Mouse (Mus musculus) hindbrain, postnatal 0 days (tissue): ENCODE data around the gene Cpvl. TPM values are rescaled to one million over a fixed set of nuclear protein-coding genes. Genes with fewer than 3 reads are reported as not detected.
A peak's percentile ranks its signal among the peaks of the same experiment; 100 is the strongest.

Source experiments
- ATAC-seq: fragments of 200-750 bp; cut with Nextera tagmentation; 2 replicates; pipeline ENCODE4 v1.8.0; 2017; ENCODE audit warnings: mild to moderate bottlenecking, moderate TSS enrichment, moderate library complexity
- DNase-seq: peaks from one replicate; pipeline ENCODE4 v3.0.0-alpha.2; 2015; ENCODE audit warnings: low spot score
- H3K27ac ChIP-seq: fragments of 300-500 bp; sonication (generic); 2 replicates; pipeline ENCODE4 v1.5.1; 2014; ENCODE audit warnings: mild to moderate bottlenecking
- H3K27me3 ChIP-seq: fragments of 300-500 bp; sonication (generic); 2 replicates; pipeline ENCODE4 v1.6.1; 2014; ENCODE audit warnings: low read length, mixed read lengths; ENCODE audit not compliant: insufficient read depth
- H3K36me3 ChIP-seq: fragments of 300-500 bp; sonication (generic); 2 replicates; pipeline ENCODE4 v1.6.1; 2014; ENCODE audit warnings: low read length, mixed read lengths; ENCODE audit not compliant: insufficient read depth
- H3K4me1 ChIP-seq: fragments of 300-500 bp; sonication (generic); 2 replicates; pipeline ENCODE4 v1.6.1; 2014; ENCODE audit warnings: antibody characterized with exemption, low read length, mixed read lengths; ENCODE audit not compliant: insufficient read depth
- H3K4me2 ChIP-seq: fragments of 300-500 bp; sonication (generic); 2 replicates; pipeline ENCODE4 v1.6.1; 2014; ENCODE audit warnings: low read depth, mild to moderate bottlenecking, low read length, moderate library complexity, mixed read lengths
- H3K4me3 ChIP-seq: fragments of 300-500 bp; sonication (generic); 2 replicates; pipeline ENCODE4 v1.5.1; 2014; ENCODE audit warnings: low read length
- H3K9ac ChIP-seq: fragments of 300-500 bp; sonication (generic); replicated peaks from 2 replicates; pipeline ENCODE4 v1.6.1; 2014; ENCODE audit warnings: mild to moderate bottlenecking, low read length, moderate library complexity, mixed read lengths
- H3K9me3 ChIP-seq: fragments of 300-500 bp; sonication (generic); 2 replicates; pipeline ENCODE4 v1.6.1; 2016; ENCODE audit warnings: low read length, mixed read lengths
- CTCF ChIP-seq: IDR thresholded peaks from 2 replicates; pipeline ENCODE4 v1.5.1; 2016; ENCODE audit warnings: antibody characterized with exemption, control low read depth, low read depth
- WGBS: fragments of 180-500 bp; shearing (Covaris S2); extraction: QIAGEN DNeasy Blood & Tissue Kit; methylation state at CpG from one replicate; pipeline ENCODE4 v1.1.7; 2014; 5-methylcytosine and 5-hydroxymethylcytosine counted together
- polyA plus RNA-seq: library from polyadenylated mRNA; unstranded; fragments of >200 nt; fragmentation: Nextera tagmentation; extraction: Ambion mirVana; gene quantifications from 2 replicates; pipeline ENCODE4 v1.2.1, GENCODE M21; 2015
- total RNA-seq: library from RNA; depleted of rRNA; stranded (reverse); fragments of >200 nt; gene quantifications from 2 replicates; pipeline ENCODE4 v1.2.3, GENCODE M21; 2014

The Cpvl gene
- total and polyA plus RNA-seq, 2 experiments from 2014 or later = 0.15 TPM; not detected in 1

DNA sequence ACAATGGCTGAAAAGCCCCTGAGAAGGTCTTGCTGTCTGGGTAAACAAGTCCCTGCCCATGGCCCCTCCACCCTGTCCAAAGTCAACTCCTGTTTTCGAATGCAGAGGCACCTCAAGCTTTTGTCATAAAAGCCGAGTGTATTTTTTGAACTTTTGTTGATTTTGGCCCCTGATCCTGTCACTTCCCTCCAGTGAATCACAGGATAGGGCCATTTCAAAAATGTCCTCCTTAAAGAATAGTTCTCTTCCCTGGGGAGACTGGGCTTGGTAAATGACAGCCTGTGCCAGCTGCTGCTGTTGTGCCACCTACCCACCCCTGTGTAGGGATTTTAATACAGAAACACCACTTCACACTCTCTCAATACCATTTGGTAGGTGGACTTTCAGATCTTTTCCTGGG is 115.5 kb downstream of the Cpvl start:
- Histone ChIP-seq H3K4me2 (no peak overlapping the region), H3K9me3 (no peaks in the 10 kb centered on the region), H3K9ac (no peak overlapping the region), H3K4me3 (no peak overlapping the region), H3K4me1 (no peaks in the 10 kb centered on the region), H3K27me3 (no peaks in the 10 kb centered on the region), H3K27ac (no peak overlapping the region), H3K36me3 (no peaks in the 10 kb centered on the region)
- ATAC-seq (no peak), DNase-seq (no peak)
- 67% methylated on average over 2 of the region's 2 CpGs for WGBS
- TF ChIP-seq CTCF = no peak

DNA sequence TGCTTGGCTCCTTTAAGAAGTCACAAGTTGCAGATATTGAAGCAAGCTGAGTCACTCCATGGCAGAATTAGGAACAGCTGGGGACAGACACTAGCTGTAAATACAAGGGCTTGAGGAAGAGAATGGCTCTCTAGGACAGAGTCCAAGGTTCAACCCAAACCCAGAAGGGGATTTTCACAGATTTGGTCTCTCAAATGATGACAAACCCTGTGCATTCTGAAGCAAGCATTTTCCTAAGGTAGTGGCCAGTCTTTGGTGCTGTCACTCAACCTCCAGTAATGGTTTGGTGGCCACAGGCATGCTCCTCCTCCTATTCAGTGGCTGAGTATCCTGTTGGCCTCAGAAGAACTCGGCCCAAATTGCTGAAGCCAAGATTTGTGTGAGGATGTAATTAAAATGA is 119.4 kb downstream of the Cpvl start:
- Histone ChIP-seq H3K27me3 (no peaks in the 10 kb centered on the region), H3K4me1 (no peaks in the 10 kb centered on the region; the same call in 1 of the 2 replicates), H3K27ac (peak overlapping the region; percentile 11; the same call in 1 of the 2 replicates), H3K4me2 (no peak overlapping the region), H3K36me3 (no peaks in the 10 kb centered on the region), H3K9ac (no peak overlapping the region), H3K9me3 (no peaks in the 10 kb centered on the region), H3K4me3 (no peak overlapping the region)
- no peak for ATAC-seq
- 27% methylated on average over 1 of the region's 1 CpGs for WGBS
- DNase-seq = no peak
- TF ChIP-seq CTCF = no peak

DNA sequence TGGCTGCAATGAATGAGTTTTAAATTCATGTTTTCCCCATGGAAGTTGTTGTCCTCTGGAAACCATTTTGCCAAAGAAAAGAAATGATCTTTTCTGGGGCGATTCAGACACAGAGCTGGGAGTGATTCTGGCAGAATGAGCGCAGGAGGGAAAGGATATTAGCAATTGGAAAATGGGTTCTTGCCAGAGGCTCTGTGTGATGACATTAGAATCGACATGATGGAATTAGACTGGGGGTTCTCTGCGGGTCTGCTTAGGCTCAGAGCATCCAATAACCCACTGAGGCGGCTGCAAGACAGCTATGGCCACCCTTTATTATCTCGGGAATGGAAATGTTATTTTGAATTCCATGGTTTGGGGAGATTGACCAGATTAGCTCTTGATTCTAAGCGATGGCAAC is 120.6 kb downstream of the Cpvl start:
- H3K27me3 ChIP-seq = no peaks in the 10 kb centered on the region
- H3K9ac ChIP-seq = no peak overlapping the region
- H3K4me3 ChIP-seq = no peak overlapping the region
- peak; percentile 21 for DNase-seq
- no peak for TF ChIP-seq CTCF
- H3K36me3 ChIP-seq = no peaks in the 10 kb centered on the region
- no peak for ATAC-seq
- no peak overlapping the region for H3K4me2 ChIP-seq
- H3K4me1 ChIP-seq = no peaks in the 10 kb centered on the region; the same call in 1 of the 2 replicates
- 56% methylated on average over 7 of the region's 7 CpGs for WGBS
- H3K9me3 ChIP-seq = no peaks in the 10 kb centered on the region
- no peak overlapping the region for H3K27ac ChIP-seq

DNA sequence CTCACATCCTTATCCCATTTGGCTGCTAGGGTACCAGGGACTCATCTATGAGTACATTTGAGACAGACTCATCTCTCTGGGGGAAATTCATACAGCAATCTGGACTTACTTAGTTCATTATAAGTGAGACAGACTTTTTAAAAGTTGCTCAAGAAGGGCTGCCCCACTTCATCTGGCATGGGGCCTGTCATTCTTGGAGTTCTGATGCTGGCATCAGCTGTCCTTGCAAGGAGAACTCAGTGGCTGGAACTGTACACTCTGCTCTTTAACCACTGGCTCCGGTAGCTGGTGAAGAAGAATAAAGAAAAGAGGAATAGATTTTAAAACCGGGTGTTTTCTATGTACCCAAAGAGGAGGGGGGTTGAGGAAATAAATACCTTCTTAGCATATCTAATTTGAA is 121.7 kb downstream of the Cpvl start:
- Histone ChIP-seq H3K9ac (no peak overlapping the region), H3K27me3 (no peaks in the 10 kb centered on the region), H3K4me3 (no peak overlapping the region), H3K4me1 (no peaks in the 10 kb centered on the region; the same call in 1 of the 2 replicates), H3K36me3 (no peaks in the 10 kb centered on the region), H3K9me3 (no peaks in the 10 kb centered on the region), H3K27ac (no peak overlapping the region), H3K4me2 (no peak overlapping the region)
- 73% methylated on average over 2 of the region's 2 CpGs for WGBS
- no peak for TF ChIP-seq CTCF
- DNase-seq (no peak), ATAC-seq (no peak)

DNA sequence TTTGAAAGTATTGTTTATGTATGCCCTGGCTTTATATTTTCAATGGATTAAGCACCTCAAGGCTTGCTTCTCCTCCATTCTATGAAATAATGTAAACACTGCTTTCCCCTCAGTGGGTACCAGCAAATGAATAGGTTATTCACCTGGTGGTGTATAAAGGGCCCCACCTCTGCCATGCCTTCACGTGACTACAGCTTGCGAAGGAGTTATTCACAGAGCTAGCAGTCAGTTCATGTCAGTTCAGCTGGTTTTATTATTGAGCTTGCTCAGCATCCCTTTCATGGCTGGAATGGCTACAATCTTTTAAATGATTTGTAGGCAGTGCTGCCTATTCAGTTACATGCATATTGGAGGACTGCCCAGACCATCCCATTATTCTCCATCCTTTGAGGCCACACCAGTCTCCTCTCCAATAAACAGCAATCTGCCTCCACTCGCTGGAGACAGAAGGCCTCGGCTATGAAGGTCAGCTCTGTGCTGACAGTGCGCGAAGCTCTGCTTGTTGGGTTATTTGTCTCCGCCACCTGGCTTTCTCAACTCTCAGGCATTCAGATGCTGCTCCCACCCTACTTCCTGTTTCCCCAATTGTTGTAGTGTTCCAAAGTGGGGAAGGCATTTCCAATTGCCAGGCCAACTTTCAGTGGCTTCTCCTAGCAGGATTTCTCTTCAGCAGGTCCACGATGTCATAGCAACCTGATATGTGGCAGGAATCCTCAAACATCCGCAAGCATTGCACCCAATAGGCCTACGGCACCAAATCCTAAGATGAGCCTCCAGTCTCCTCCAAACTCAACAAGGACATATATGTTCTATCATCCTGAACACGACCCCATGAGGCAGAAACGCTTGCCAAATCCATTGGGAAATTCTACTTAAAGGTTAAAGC is 123.3 kb downstream of the Cpvl start:
- Histone ChIP-seq H3K4me1 (no peaks in the 10 kb centered on the region; the same call in 1 of the 2 replicates), H3K27me3 (no peaks in the 10 kb centered on the region), H3K4me3 (no peak overlapping the region), H3K9ac (no peak overlapping the region), H3K9me3 (no peaks in the 10 kb centered on the region), H3K36me3 (no peaks in the 10 kb centered on the region), H3K4me2 (no peak overlapping the region), H3K27ac (peak overlapping the region; percentile 76)
- peak; percentile 92 for ATAC-seq
- DNase-seq = peak; percentile 82
- TF ChIP-seq CTCF = no peak
- WGBS = 44% methylated on average over 12 of the region's 12 CpGs

DNA sequence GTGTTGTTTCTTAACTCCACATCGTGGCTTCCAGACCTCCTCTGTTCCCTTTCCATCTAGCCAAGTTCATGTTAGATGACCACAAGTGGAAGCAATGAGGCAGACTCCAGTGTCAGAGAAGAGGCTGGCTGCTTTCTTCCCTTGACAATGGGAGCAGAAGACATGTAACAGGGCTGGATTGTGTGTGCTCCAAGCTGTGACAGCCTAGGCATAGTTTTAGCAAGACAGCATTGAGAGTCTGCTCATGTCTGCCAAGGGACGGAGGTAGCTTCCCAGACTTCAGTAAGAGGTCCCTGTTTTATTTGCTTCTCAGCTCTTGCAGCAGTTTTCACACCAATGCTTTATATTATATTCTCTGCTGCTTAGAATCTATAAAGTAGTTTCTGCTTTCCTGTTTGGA is 124.2 kb downstream of the Cpvl start:
- peak overlapping the region; percentile 76 for H3K27ac ChIP-seq
- H3K9me3 ChIP-seq = no peaks in the 10 kb centered on the region
- H3K4me2 ChIP-seq = no peak overlapping the region
- no peak overlapping the region for H3K9ac ChIP-seq
- no peaks in the 10 kb centered on the region; the same call in 1 of the 2 replicates for H3K4me1 ChIP-seq
- no peak overlapping the region for H3K4me3 ChIP-seq
- DNase-seq (peak; percentile 58), ATAC-seq (peak; percentile 78)
- no peaks in the 10 kb centered on the region for H3K36me3 ChIP-seq
- H3K27me3 ChIP-seq = no peaks in the 10 kb centered on the region
- WGBS = 67% methylated on average over 2 of the region's 2 CpGs
- no peak for TF ChIP-seq CTCF

DNA sequence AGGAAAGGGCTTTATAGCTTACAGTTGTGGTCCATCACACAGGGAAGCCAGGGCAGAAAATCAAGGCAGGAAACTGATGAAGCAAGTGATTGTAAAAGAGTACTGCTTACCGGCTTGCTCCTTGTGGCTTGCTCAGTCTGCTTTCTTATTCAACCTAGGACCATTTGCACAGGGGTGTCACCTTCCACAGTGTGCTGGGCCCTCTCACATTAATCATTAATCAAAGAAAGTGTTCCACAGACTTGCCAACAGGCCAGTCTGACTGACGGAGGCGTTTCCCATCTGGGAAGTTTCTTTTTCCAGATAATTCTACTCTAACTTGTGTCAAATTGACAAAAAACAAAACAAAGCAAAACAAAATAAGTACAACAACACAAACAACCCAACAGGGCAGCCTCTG is 124.9 kb downstream of the Cpvl start:
- Histone ChIP-seq H3K9ac (no peak overlapping the region), H3K36me3 (no peaks in the 10 kb centered on the region), H3K27ac (peak overlapping the region; percentile 76; the same call in 1 of the 2 replicates), H3K4me3 (no peak overlapping the region), H3K9me3 (no peaks in the 10 kb centered on the region), H3K27me3 (no peaks in the 10 kb centered on the region), H3K4me1 (no peaks in the 10 kb centered on the region; the same call in 1 of the 2 replicates), H3K4me2 (no peak overlapping the region)
- no peak for TF ChIP-seq CTCF
- ATAC-seq (no peak), DNase-seq (no peak)
- WGBS = 78% methylated on average over 3 of the region's 3 CpGs
